Mouse (Mus musculus): ENCODE data around the gene Sstr3.

Gene Sstr3

GRCm38 (mm10) chr15:78502437-78503132 lies 41.9 kb downstream of the Sstr3 start:
- DNase-seq (ENCODE audit: low read depth, low spot score) = no peak

DNA sequence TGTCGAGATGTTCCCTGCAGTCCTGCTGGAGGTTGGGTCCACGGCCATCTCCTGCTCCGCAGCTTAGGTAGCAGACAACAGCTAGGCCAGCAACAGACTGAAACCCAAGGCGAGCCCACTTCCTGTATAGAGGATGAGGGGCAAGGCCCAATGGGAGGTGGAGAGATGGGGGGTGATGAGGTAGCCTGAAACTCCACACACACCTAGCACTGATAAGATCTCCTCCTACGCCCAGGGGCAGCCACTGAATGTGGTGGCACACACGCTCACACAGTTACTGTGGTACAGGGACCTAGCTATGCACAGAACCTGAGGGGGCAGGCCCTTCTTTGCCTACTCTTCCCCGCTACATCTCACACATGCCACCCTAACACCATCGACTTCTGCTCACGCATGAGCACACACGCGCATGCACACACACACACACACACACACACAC lies 49.5 kb downstream of the Sstr3 start, which contains the start of gene Il2rb:
TSS of gene Il2rb (minus strand) at position 304 of the 439 bp plus-strand sequence.
- DNase-seq (ENCODE audit: low read depth, low spot score) = no peak

DNA sequence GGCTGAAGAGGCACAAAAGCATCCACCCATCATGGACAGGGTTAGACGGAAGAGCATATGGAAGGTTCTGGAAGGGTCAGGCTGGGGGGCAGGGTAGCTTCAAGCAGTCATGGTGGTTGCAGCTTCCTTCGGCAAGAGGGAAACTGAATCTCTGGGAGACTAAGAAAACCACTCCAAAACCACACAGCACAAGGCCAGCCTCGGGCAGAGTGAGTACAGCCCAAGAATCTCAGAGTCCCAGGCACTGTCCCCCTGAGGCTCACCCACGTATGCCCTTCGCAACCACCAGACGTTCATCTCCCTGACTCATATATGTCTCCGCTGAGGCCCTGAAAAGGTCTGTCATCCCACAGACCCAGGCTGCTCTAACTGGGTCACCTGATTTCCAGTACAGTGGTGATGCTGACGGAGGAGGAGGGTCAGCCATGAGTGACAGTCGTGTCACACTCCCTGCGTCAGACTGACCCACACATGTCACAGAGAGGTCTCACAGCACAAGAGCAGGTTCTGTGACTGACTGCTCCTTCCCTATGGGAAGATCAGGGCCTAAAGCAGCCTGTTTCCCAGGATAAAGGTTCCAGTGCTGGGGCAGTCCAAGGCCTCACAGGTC lies 51.0 kb downstream of the Sstr3 start:
- DNase-seq (ENCODE audit: low read depth, low spot score) = no peak

DNA sequence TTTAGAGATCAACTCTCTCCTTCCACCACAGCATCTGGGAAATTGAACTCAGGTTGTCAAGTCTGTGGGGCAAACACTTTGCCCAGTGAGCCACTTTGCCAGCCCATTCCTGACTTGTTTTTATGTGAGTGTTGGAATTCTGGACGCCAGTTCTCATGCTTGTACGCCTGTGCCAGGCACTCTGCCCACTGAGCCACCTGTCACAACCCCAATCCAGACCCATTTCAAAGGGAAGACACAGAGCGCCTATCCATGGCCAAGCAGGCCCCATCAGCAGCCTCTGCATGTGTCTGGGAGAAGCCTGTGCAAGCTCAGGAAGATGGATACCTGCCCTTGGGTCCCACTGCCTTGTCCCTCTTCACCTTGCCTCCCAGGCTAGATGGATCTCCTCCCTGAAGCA lies 53.2 kb downstream of the Sstr3 start:
- DNase-seq (ENCODE audit: low read depth, low spot score) = peak; percentile 32

GRCm38 (mm10) chr15:78489906-78490305 lies 54.6 kb downstream of the Sstr3 start:
- DNase-seq (ENCODE audit: low read depth, low spot score) = no peak

DNA sequence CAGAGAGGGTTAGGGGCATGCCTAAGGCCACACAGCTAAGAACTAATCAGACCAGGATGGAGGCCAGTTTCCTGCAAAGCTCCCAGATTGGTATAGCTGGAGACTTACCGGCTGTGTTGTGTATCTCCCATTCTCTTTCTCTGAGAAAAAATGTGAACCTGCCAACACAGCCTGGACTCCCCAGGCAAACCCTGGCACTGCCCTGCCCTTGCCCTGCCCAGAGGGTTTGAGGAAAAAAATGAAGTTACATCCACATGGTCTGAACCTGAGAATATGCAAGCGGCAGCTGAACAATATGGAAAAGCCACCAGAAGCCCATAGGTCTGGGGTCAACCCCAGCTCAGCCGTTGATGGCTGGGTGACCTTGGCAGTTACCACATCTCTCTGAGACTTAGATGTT lies 55.2 kb downstream of the Sstr3 start:
- peak; percentile 45 for DNase-seq (ENCODE audit: low read depth, low spot score)

- DNase-seq (ENCODE audit: low read depth, low spot score) = peak; percentile 36
Observed at GRCm38 (mm10) chr15:78487066-78487465, 57.4 kb downstream of the Sstr3 start.
